Comparison of ENCODE assay signal across 8 mouse cellular contexts in the genomic region with DNA sequence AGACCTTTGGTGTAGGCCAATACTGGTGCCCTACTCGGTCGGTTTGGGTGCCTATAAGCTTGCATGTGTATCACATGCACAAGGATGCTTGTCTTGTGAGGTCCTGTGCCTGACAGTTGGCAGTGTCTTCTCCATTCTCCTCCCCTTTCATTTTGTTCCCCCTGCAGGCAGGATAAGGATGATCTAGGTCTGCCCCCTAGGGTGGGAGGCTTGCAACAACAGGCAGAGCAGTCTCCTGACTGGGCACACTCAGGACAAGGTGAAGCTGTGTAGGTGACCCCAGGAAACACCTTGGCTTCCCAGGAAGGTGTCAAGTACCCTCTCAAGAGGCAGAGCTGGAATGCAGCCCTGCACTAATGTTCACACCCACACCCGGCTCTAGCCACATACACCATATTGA. TPM values are rescaled to one million over a fixed set of nuclear protein-coding genes. Genes with fewer than 3 reads are reported as not detected.
DNase-seq lines count a peak whose midpoint lies in the region; ATAC-seq and TF ChIP-seq lines count a peak whose summit lies in the region.

No protein-coding gene starts in this region.

- H3K9ac ChIP-seq in kidney, embryonic 16.5 days (replicated peaks; ENCODE audit: low read length) = no peak overlapping the region
- no peak overlapping the region for H3K9ac ChIP-seq in liver, postnatal 0 days (replicated peaks)

- DNase-seq in CD8-positive naive resting alpha-beta T cell, adult 2 months (ENCODE audit: low read depth in 2 of 2, low spot score in 2 of 2) = peak; percentile 8 to 30
- peak; percentile 67 to 68 for DNase-seq in adrenal gland, adult 18-20 months (ENCODE audit: low spot score in 2 of 2)
- DNase-seq in embryo, embryonic 11 days = peak; percentile 48
- DNase-seq in heart, adult 8-10 months (ENCODE audit: low spot score) = peak; percentile 76
- DNase-seq in liver, postnatal 0 days = peak; percentile 71
- peak; percentile 27 for DNase-seq in ovary, postnatal 10 days (ENCODE audit: low spot score)
- peak; percentile 44 for DNase-seq in thymus, postnatal 0 days (ENCODE audit: low spot score)

- peak; percentile 60 for ATAC-seq in kidney, embryonic 16.5 days (ENCODE audit: low FRiP score, low TSS enrichment)
- peak; percentile 75 for ATAC-seq in liver, postnatal 0 days

- H3K27me3 ChIP-seq in kidney, embryonic 16.5 days (ENCODE audit: insufficient read depth, low read length) = no peaks in the 10 kb centered on the region
- no peaks in the 10 kb centered on the region for H3K27me3 ChIP-seq in liver, postnatal 0 days (ENCODE audit: insufficient read depth, low read length)

- TF ChIP-seq EP300 in liver, postnatal 0 days (IDR thresholded peaks at IDR 0.05; ENCODE audit: low read depth) = no peak

- no peaks in the 10 kb centered on the region for H3K4me1 ChIP-seq in kidney, embryonic 16.5 days (ENCODE audit: insufficient read depth, low read length)
- no peaks in the 10 kb centered on the region for H3K4me1 ChIP-seq in liver, postnatal 0 days (ENCODE audit: insufficient read depth)

- no peak overlapping the region for H3K4me2 ChIP-seq in kidney, embryonic 16.5 days (replicated peaks; ENCODE audit: low read depth, low read length)
- no peak overlapping the region for H3K4me2 ChIP-seq in liver, postnatal 0 days (ENCODE audit: low read depth, low read length)

- peaks cover 12% of the 10 kb centered on the region; the same call in 1 of the 2 replicates for H3K36me3 ChIP-seq in kidney, embryonic 16.5 days (ENCODE audit: insufficient read depth, low read length)
- peaks cover 5% of the 10 kb centered on the region; the same call in 1 of the 2 replicates for H3K36me3 ChIP-seq in liver, postnatal 0 days (replicated peaks; ENCODE audit: insufficient read depth, low read length)

- 50% methylated on average over 3 of the region's 3 CpGs for whole genome bisulfite sequencing in kidney, embryonic 16.5 days
- 47% methylated on average over 3 of the region's 3 CpGs for WGBS in liver, postnatal 0 days (ENCODE audit: insufficient replicate concordance)

- H3K9me3 ChIP-seq in kidney, embryonic 16.5 days (ENCODE audit: low read length) = no peaks in the 10 kb centered on the region
- no peaks in the 10 kb centered on the region for H3K9me3 ChIP-seq in liver, postnatal 0 days (ENCODE audit: low read length)

- H3K27ac ChIP-seq in kidney, embryonic 16.5 days (ENCODE audit: low read length) = no peak overlapping the region
- H3K27ac ChIP-seq in liver, postnatal 0 days (ENCODE audit: low read depth) = no peak overlapping the region

- peak; percentile 93 for TF ChIP-seq CTCF in liver, postnatal 0 days (IDR thresholded peaks at IDR 0.05; ENCODE audit: low read depth)

- no peak overlapping the region for H3K4me3 ChIP-seq in kidney, embryonic 16.5 days (ENCODE audit: low read length)
- H3K4me3 ChIP-seq in liver, postnatal 0 days (ENCODE audit: low read depth, low read length) = no peak overlapping the region

RNA-seq across cellular contexts. Expression of gene Atg4b, which starts 24.3 kb away (rescaled TPM):
- total RNA-seq in adrenal gland, adult 18-20 months (2021) = 10 to 100 TPM; 82.7 to 85.3 TPM
- total RNA-seq in heart, adult 8-10 months (2022) = 10 to 100 TPM; 28.5 to 35.3 (median 34.6) TPM
- polyA plus RNA-seq in kidney, embryonic 16.5 days (2015; fragmentation: Nextera tagmentation; extraction: Ambion mirVana) = 85.3 and 95.0 TPM in 2 replicates
- 48.9 and 51.6 TPM in 2 replicates for polyA plus RNA-seq in liver, postnatal 0 days (2015; fragmentation: Nextera tagmentation; extraction: Ambion mirVana)
- 72.8 and 76.0 TPM in 2 replicates for polyA plus RNA-seq in thymus, postnatal 0 days (2015; fragmentation: Nextera tagmentation; extraction: Ambion mirVana)

RNA-seq across cellular contexts. Expression of gene Thap4, which starts 27.7 kb away (rescaled TPM):
- 10 to 100 TPM; 46.3 to 52.4 TPM for total RNA-seq in adrenal gland, adult 18-20 months (2021)
- total RNA-seq in heart, adult 8-10 months (2022) = 10 to 100 TPM; 70.4 to 90.9 (median 77.0) TPM
- 74.5 and 75.3 TPM in 2 replicates for polyA plus RNA-seq in kidney, embryonic 16.5 days (2015; fragmentation: Nextera tagmentation; extraction: Ambion mirVana)
- polyA plus RNA-seq in liver, postnatal 0 days (2015; fragmentation: Nextera tagmentation; extraction: Ambion mirVana) = 13.0 TPM in 2 replicates
- 30.6 and 31.6 TPM in 2 replicates for polyA plus RNA-seq in thymus, postnatal 0 days (2015; fragmentation: Nextera tagmentation; extraction: Ambion mirVana)

RNA-seq across cellular contexts. Expression of gene Bok, which starts 41.5 kb away (rescaled TPM):
- 10 to 100 TPM in 1 of 2 experiments, 1 to 10 TPM in 1; 7.6 to 13.1 TPM for total RNA-seq in adrenal gland, adult 18-20 months (2021)
- 1 to 10 TPM; 2.5 to 3.0 (median 2.6) TPM for total RNA-seq in heart, adult 8-10 months (2022)
- 98.3 and 108 TPM in 2 replicates for polyA plus RNA-seq in kidney, embryonic 16.5 days (2015; fragmentation: Nextera tagmentation; extraction: Ambion mirVana)
- polyA plus RNA-seq in liver, postnatal 0 days (2015; fragmentation: Nextera tagmentation; extraction: Ambion mirVana) = 6.8 and 7.2 TPM in 2 replicates
- 32.3 and 39.8 TPM in 2 replicates for polyA plus RNA-seq in thymus, postnatal 0 days (2015; fragmentation: Nextera tagmentation; extraction: Ambion mirVana)

Comparison
In these comparisons a context has a peak if more than half of its experiments do, and no peak if none do; other contexts are left out.
1. DNase-seq: peak in every context shown above with its lines; median percentile 76 in heart, adult 8-10 months; 71 in liver, postnatal 0 days; 68 in adrenal gland, adult 18-20 months; 48 in embryo, embryonic 11 days; 44 in thymus, postnatal 0 days; 27 in ovary, postnatal 10 days; 19 in CD8-positive naive resting alpha-beta T cell, adult 2 months.